Mouse (Mus musculus) small intestine, adult 2 months (tissue): ENCODE measurements around the gene Tardbp. TPM values are rescaled to one million over a fixed set of nuclear protein-coding genes. Genes with fewer than 3 reads are reported as not detected.

Experiments
- H3K27ac ChIP-seq: fragments of 200-500 bp; 2 replicates; pipeline ENCODE4 v1.5.1; 2012; ENCODE audit warnings: low read depth, low read length, control low read depth, inconsistent platforms; ENCODE audit not compliant: insufficient read depth
- H3K27me3 ChIP-seq: fragments of 200-500 bp; 2 replicates; pipeline ENCODE4 v1.6.1; 2012; ENCODE audit warnings: mild to moderate bottlenecking, moderate library complexity, low read length, inconsistent platforms; ENCODE audit not compliant: control insufficient read depth, insufficient read depth
- H3K36me3 ChIP-seq: fragments of 200-500 bp; 2 replicates; pipeline ENCODE4 v1.6.1; 2012; ENCODE audit warnings: mild to moderate bottlenecking, low read length, control low read depth, inconsistent platforms; ENCODE audit not compliant: control insufficient read depth, insufficient read depth
- H3K4me1 ChIP-seq: fragments of 200-500 bp; 2 replicates; pipeline ENCODE4 v1.6.1; 2012; ENCODE audit warnings: low read length, inconsistent platforms, mixed read lengths; ENCODE audit not compliant: control insufficient read depth, insufficient read depth, insufficient read length
- H3K4me3 ChIP-seq: fragments of 200-500 bp; 2 replicates; pipeline ENCODE4 v1.5.1; 2012; ENCODE audit warnings: low read depth, mild to moderate bottlenecking, control low read depth, inconsistent platforms, low read length, moderate library complexity
- CTCF ChIP-seq: fragments of 200-500 bp; IDR thresholded peaks from 2 replicates; pipeline ENCODE4 v1.5.1; 2012; ENCODE audit warnings: low read depth, mild to moderate bottlenecking, control low read depth, inconsistent platforms, low read length, moderate library complexity, mixed read lengths; ENCODE audit not compliant: insufficient replicate concordance, insufficient read length; ENCODE audit errors: extremely low read depth
- POLR2A ChIP-seq: fragments of 200-500 bp; IDR thresholded peaks from 2 replicates; pipeline ENCODE4 v1.6.1; 2012; ENCODE audit warnings: low read depth, mild to moderate bottlenecking, control low read depth, inconsistent platforms, low read length, moderate library complexity
- WGBS: fragments of 180-500 bp; shearing (Covaris S2); methylation state at CpG from one replicate; pipeline ENCODE4 v1.1.7; 2018; 5-methylcytosine and 5-hydroxymethylcytosine counted together
- polyA plus RNA-seq: library from polyadenylated mRNA; depleted of rRNA; stranded (reverse); fragments of >200 nt; gene quantifications from 2 replicates; pipeline ENCODE4 v1.2.3, GENCODE M21; 2012

The Tardbp gene
- polyA plus RNA-seq, 1 experiment = 7.7 TPM

DNA sequence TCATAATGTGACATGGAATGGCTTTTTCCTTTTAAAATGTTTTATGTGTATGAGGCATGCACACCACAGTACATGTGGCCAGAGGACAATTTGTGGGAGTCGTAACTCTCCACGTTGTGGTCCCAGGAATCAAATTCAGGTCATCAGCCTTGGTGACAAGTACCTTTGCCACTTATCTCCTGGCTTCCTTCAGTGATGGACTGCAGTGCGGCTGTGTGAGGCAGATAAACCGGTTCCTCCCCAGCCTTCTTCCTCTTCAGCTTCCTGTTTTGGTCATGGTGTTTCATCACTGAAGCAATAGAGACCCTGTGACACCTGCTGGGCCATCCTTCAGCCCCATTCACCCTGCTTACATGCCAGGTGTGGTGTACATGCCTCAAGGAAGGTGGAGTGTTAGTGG lies 43.6 kb downstream of the Tardbp start:
- no peaks in the 10 kb centered on the region for H3K4me1 ChIP-seq
- TF ChIP-seq CTCF (no peak), POLR2A (no peak)
- peaks cover 32% of the 10 kb centered on the region for H3K36me3 ChIP-seq
- H3K4me3 ChIP-seq = no peak overlapping the region
- WGBS = 63% methylated on average over 4 of the region's 4 CpGs
- H3K27me3 ChIP-seq = no peaks in the 10 kb centered on the region
- H3K27ac ChIP-seq = no peak overlapping the region

DNA sequence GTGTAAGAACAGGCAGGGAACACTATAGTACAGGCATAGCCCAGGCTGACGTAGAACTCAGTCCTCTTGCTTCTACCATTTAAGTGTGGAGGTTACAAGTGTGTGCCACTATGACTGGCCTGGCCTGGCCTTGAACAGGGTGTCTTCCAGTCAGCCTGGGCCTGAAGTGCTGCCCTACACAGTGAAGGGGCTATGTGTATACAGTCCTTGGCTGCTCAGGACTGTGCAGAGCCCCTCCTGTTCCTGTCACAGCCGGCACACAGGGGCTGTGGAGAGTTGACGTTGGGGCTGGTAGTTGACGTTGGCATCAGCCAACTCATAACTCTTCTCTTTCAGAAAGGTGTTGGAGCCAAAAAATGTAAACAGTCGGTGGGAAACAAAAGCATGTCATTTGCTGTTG lies 45.4 kb downstream of the Tardbp start:
- TF ChIP-seq POLR2A (no peak), CTCF (no peak)
- Histone ChIP-seq H3K4me1 (no peaks in the 10 kb centered on the region), H3K27me3 (no peaks in the 10 kb centered on the region), H3K27ac (no peak overlapping the region), H3K4me3 (no peak overlapping the region), H3K36me3 (peaks cover 38% of the 10 kb centered on the region)
- WGBS = 91% methylated on average over 5 of the region's 5 CpGs

DNA sequence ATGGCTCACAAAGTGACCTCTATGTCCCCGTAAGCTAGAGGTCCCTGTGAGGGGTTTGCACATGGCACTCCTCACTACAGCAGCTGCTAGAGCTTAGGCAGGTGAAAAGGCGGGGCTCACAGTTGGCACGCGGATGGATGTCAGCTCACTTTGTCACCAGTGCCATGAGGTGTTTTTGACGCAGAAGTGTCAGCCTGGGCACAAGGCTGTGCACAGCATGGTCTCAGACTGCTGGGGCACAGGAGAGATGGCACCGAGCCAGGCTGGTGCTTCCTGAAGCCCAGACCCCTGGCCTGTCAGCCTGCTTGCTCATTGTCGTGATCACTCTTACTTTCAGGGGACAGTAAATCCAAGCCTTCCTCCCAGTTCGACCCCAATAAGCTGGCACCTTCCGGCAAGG lies 46.1 kb downstream of the Tardbp start:
- Histone ChIP-seq H3K4me1 (no peaks in the 10 kb centered on the region), H3K4me3 (no peak overlapping the region), H3K27me3 (no peaks in the 10 kb centered on the region), H3K36me3 (peaks cover 44% of the 10 kb centered on the region), H3K27ac (no peak overlapping the region)
- 86% methylated on average over 9 of the region's 9 CpGs for WGBS
- TF ChIP-seq CTCF (no peak), POLR2A (no peak)

DNA sequence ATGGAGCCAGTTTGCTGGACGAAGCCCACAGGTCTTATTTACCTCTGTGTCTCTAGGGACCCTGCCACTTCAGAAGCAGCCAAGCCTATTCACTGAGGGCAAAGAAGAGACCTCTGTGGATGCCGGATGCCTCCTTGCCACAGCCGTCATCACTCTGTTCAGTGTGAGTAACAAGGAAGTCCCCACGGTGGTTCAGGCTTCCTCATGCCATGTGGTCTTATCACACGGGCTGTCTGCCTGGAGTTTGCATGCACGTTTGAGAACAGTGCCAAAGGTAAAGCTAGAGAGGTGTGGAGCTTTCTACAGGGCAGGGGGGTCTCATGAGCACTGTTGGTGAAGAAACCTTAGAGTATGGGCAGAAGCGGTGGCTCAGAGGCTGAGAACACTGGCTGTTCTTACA lies 53.6 kb downstream of the Tardbp start:
- Histone ChIP-seq H3K27me3 (no peaks in the 10 kb centered on the region), H3K4me1 (peaks cover 12% of the 10 kb centered on the region; the same call in 1 of the 2 replicates), H3K36me3 (peaks cover 66% of the 10 kb centered on the region), H3K4me3 (no peak overlapping the region), H3K27ac (no peak overlapping the region)
- 79% methylated on average over 7 of the region's 7 CpGs for WGBS
- TF ChIP-seq CTCF (no peak), POLR2A (no peak)

DNA sequence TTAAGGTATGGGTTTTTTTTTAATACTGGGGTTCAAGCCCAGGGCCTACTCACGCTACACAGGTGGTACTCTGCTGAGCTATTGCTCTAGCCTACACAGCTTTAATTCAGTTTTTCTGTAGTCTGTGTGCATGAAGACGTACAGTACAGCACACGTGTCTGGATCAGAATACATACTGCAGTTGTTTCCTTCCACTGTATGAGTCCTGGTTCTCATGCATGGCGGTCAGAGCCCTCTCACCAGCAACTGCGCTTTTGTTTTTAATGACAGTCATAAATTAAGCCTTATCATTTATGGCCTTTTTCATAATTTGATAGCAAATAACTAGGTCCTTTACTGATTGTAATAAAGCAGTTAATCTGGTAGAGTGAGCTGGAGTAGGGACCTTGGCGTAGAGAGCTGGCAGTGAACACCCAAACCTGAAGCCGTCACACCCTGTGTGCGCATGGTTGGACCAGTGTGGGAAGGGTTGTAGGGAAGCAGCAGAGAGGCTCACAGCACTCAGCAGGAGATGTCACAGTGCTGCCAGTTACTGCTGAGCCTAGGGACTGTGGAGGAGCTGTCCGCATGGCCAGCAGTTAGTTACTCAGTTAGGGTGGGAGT lies 56.0 kb downstream of the Tardbp start:
- 41% methylated on average over 9 of the region's 9 CpGs for WGBS
- H3K27ac ChIP-seq = no peak overlapping the region
- H3K36me3 ChIP-seq = peaks cover 73% of the 10 kb centered on the region
- H3K4me3 ChIP-seq = no peak overlapping the region
- no peaks in the 10 kb centered on the region for H3K27me3 ChIP-seq
- TF ChIP-seq CTCF (no peak), POLR2A (no peak)
- peaks cover 12% of the 10 kb centered on the region; the same call in 1 of the 2 replicates for H3K4me1 ChIP-seq

DNA sequence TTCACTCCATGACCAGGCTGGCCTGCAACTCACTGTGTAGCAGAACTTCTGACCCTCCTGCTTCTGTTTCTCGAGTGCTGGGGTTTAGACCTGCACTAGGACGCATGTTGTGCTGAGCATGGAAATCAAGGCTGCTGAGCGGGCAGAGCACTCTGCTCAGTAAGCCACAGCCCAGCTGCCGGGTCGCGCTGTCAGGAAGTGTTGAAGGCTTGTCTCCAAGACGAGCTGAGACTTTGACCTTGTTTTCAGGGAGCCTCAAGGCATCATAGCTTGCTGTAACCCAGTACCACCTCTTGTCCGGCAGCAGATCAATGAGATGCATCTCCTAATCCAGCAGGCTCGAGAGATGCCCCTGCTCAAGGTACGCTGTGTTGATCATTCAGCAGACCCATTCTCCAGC lies 56.7 kb downstream of the Tardbp start:
- Histone ChIP-seq H3K4me1 (peaks cover 12% of the 10 kb centered on the region; the same call in 1 of the 2 replicates), H3K36me3 (peaks cover 71% of the 10 kb centered on the region), H3K27ac (no peak overlapping the region), H3K27me3 (no peaks in the 10 kb centered on the region), H3K4me3 (no peak overlapping the region)
- 43% methylated on average over 10 of the region's 10 CpGs for WGBS
- no peak for TF ChIP-seq POLR2A

DNA sequence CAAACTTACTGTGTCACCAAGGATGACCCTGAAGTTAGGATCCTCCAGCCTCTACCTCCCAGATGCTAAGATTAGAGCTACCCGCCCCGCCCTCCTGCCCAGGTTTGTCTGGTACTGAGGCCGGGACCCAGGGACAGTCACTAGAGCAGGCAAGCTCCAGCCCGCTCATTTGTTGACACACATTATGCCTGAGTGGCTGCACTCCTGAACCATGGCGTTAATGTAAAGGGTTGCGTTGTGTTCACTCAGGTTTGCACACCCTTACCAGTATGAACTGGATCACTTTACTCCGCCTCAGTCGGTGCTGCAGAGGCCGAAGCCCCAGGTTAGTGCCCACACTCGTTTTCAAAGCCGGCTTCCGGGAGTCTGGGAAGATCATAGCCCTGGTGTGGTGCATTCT lies 63.2 kb downstream of the Tardbp start:
- no peak overlapping the region for H3K27ac ChIP-seq
- H3K4me1 ChIP-seq = no peaks in the 10 kb centered on the region; the same call in 1 of the 2 replicates
- peaks cover 69% of the 10 kb centered on the region for H3K36me3 ChIP-seq
- H3K27me3 ChIP-seq = no peaks in the 10 kb centered on the region
- H3K4me3 ChIP-seq = no peak overlapping the region
- WGBS = 95% methylated on average over 12 of the region's 12 CpGs
- TF ChIP-seq CTCF = no peak
- no peak for TF ChIP-seq POLR2A
